Mouse (Mus musculus) forebrain, embryonic 16.5 days (tissue): Measurements from ENCODE around the gene Dpp8. TPM values are rescaled to one million over a fixed set of nuclear protein-coding genes. Genes with fewer than 3 reads are reported as not detected.

Experiments
- ATAC-seq: fragments of 200-750 bp; cut with Nextera tagmentation; 2 replicates; pipeline ENCODE4 v1.8.0; 2017; ENCODE audit warnings: mild to moderate bottlenecking, moderate library complexity
- H3K27ac ChIP-seq: fragments of 300-500 bp; sonication (generic); 2 replicates; pipeline ENCODE4 v1.5.1; 2014; ENCODE audit warnings: low read length, control low read depth
- H3K27me3 ChIP-seq: fragments of 300-500 bp; sonication (generic); replicated peaks from 2 replicates; pipeline ENCODE4 v1.6.1; 2014; ENCODE audit warnings: low read length; ENCODE audit not compliant: control insufficient read depth, insufficient read depth
- H3K36me3 ChIP-seq: fragments of 300-500 bp; sonication (generic); 2 replicates; pipeline ENCODE4 v1.6.1; 2014; ENCODE audit not compliant: control insufficient read depth, insufficient read depth
- H3K4me1 ChIP-seq: fragments of 300-500 bp; sonication (generic); replicated peaks from 2 replicates; pipeline ENCODE4 v1.6.1; 2014; ENCODE audit warnings: low read length; ENCODE audit not compliant: control insufficient read depth, insufficient read depth
- H3K4me2 ChIP-seq: fragments of 300-500 bp; sonication (generic); 2 replicates; pipeline ENCODE4 v1.6.1; 2014; ENCODE audit warnings: mild to moderate bottlenecking, low read length, control low read depth
- H3K4me3 ChIP-seq: fragments of 300-500 bp; sonication (generic); replicated peaks from 2 replicates; pipeline ENCODE4 v1.5.1; 2014; ENCODE audit warnings: mild to moderate bottlenecking, low read length, control low read depth
- H3K9ac ChIP-seq: fragments of 300-500 bp; sonication (generic); replicated peaks from 2 replicates; pipeline ENCODE4 v1.6.1; 2014; ENCODE audit warnings: low read depth, low read length, control low read depth
- H3K9me3 ChIP-seq: fragments of 300-500 bp; sonication (generic); 2 replicates; pipeline ENCODE4 v1.6.1; 2016; ENCODE audit warnings: low read length; ENCODE audit not compliant: control insufficient read depth
- WGBS: fragments of 180-500 bp; shearing (Covaris S2); extraction: QIAGEN DNeasy Blood & Tissue Kit; methylation state at CpG from one replicate; pipeline ENCODE4 v1.1.7; 2014; 5-methylcytosine and 5-hydroxymethylcytosine counted together
- polyA plus RNA-seq: library from polyadenylated mRNA; unstranded; fragments of >200 nt; fragmentation: Nextera tagmentation; extraction: Ambion mirVana; gene quantifications from 2 replicates; pipeline ENCODE4 v1.2.1, GENCODE M21; 2015

Gene Dpp8
- polyA plus RNA-seq, 1 experiment from 2014 or later = 46.4 TPM

- peak; percentile 9; the same call in 1 of the 2 replicates for ATAC-seq
- 2% methylated on average over 65 of the region's 76 CpGs for WGBS
- H3K4me2 ChIP-seq = peak within 1 kb of the TSS; percentile 96
- H3K4me3 ChIP-seq = peak within 1 kb of the TSS; percentile 86
- H3K36me3 ChIP-seq = no peaks in the 10 kb centered on the region
- H3K9ac ChIP-seq = peak within 1 kb of the TSS; percentile 88
- H3K27me3 ChIP-seq = no peaks in the 10 kb centered on the region
- H3K27ac ChIP-seq = peak within 1 kb of the TSS; percentile 83
- peaks cover 22% of the 10 kb centered on the region for H3K4me1 ChIP-seq
- H3K9me3 ChIP-seq = peaks cover 4% of the 10 kb centered on the region; the same call in 1 of the 2 replicates
Observed at GRCm38 (mm10) chr9:65100991-65101685, 68.9 kb downstream of the Dpp8 start, which contains the start of gene Igdcc4. Gene Igdcc4 (plus strand): TSS chr9:65101486.

GRCm38 (mm10) chr9:65101686-65102376 is 69.6 kb downstream of the Dpp8 start:
- ATAC-seq = peak; percentile 57
- Histone ChIP-seq H3K9me3 (peaks cover 4% of the 10 kb centered on the region; the same call in 1 of the 2 replicates), H3K36me3 (no peaks in the 10 kb centered on the region), H3K27me3 (no peaks in the 10 kb centered on the region), H3K9ac (peak overlapping the region; percentile 88), H3K4me3 (peak overlapping the region; percentile 86), H3K4me1 (peaks cover 22% of the 10 kb centered on the region), H3K27ac (peak overlapping the region; percentile 83), H3K4me2 (peak overlapping the region; percentile 96)
- WGBS = under 1% methylated on average over 39 of the region's 39 CpGs

GRCm38 (mm10) chr9:65102377-65103172 is 70.4 kb downstream of the Dpp8 start:
- Histone ChIP-seq H3K4me1 (peaks cover 22% of the 10 kb centered on the region), H3K4me3 (peak overlapping the region; percentile 86), H3K4me2 (peak overlapping the region; percentile 96), H3K27me3 (no peaks in the 10 kb centered on the region), H3K9ac (peak overlapping the region; percentile 88), H3K27ac (peak overlapping the region; percentile 83), H3K9me3 (peaks cover 4% of the 10 kb centered on the region; the same call in 1 of the 2 replicates), H3K36me3 (no peaks in the 10 kb centered on the region)
- whole genome bisulfite sequencing = 3% methylated on average over 35 of the region's 36 CpGs
- ATAC-seq = peak; percentile 65

GRCm38 (mm10) chr9:65103173-65103752 is 71.0 kb downstream of the Dpp8 start:
- peak overlapping the region; percentile 83 for H3K27ac ChIP-seq
- 18% methylated on average over 8 of the region's 8 CpGs for WGBS

GRCm38 (mm10) chr9:65106821-65107220 is 74.6 kb downstream of the Dpp8 start:
- Histone ChIP-seq H3K4me2 (no peak overlapping the region), H3K9me3 (no peaks in the 10 kb centered on the region), H3K4me1 (peaks cover 38% of the 10 kb centered on the region), H3K36me3 (no peaks in the 10 kb centered on the region), H3K27ac (no peak overlapping the region), H3K4me3 (no peak overlapping the region), H3K9ac (no peak overlapping the region), H3K27me3 (no peaks in the 10 kb centered on the region)
- no peak for ATAC-seq
- 94% methylated on average over 4 of the region's 4 CpGs for WGBS

More at GRCm38 (mm10) chr9:65103173-65103752, 71.0 kb downstream of the Dpp8 start:
- H3K4me3 ChIP-seq = peak overlapping the region; percentile 86
- H3K27me3 ChIP-seq = no peaks in the 10 kb centered on the region
- peaks cover 22% of the 10 kb centered on the region for H3K4me1 ChIP-seq
- no peaks in the 10 kb centered on the region for H3K36me3 ChIP-seq
- H3K9me3 ChIP-seq = peaks cover 4% of the 10 kb centered on the region; the same call in 1 of the 2 replicates
- H3K9ac ChIP-seq = peak overlapping the region; percentile 88
- peak overlapping the region; percentile 96 for H3K4me2 ChIP-seq
- peak; percentile 24 for ATAC-seq

GRCm38 (mm10) chr9:65107893-65108292 is 75.7 kb downstream of the Dpp8 start:
- Histone ChIP-seq H3K27me3 (no peaks in the 10 kb centered on the region), H3K36me3 (no peaks in the 10 kb centered on the region), H3K4me3 (no peak overlapping the region), H3K4me2 (no peak overlapping the region), H3K27ac (no peak overlapping the region), H3K9me3 (no peaks in the 10 kb centered on the region), H3K4me1 (peaks cover 31% of the 10 kb centered on the region), H3K9ac (no peak overlapping the region)
- ATAC-seq = no peak
- WGBS = 90% methylated on average over 1 of the region's 1 CpGs

- peak overlapping the region; percentile 16 for H3K4me3 ChIP-seq
- 6% methylated on average over 24 of the region's 24 CpGs for WGBS
- H3K4me2 ChIP-seq = peak overlapping the region; percentile 45
- H3K27ac ChIP-seq = peak overlapping the region; percentile 82
- H3K9ac ChIP-seq = peak overlapping the region; percentile 1; the same call in 1 of the 2 replicates
- no peaks in the 10 kb centered on the region for H3K9me3 ChIP-seq
- H3K27me3 ChIP-seq = no peaks in the 10 kb centered on the region
- peaks cover 19% of the 10 kb centered on the region for H3K4me1 ChIP-seq
- peak; percentile 96 for ATAC-seq
- 0 out of 2 replicates have a peak, but pooled peaks cover 1% of the 10 kb centered on the region for H3K36me3 ChIP-seq
Observed at GRCm38 (mm10) chr9:65109132-65110072, 77.2 kb downstream of the Dpp8 start.

- 94% methylated on average over 5 of the region's 5 CpGs for WGBS
- H3K4me3 ChIP-seq = no peak overlapping the region
- H3K27me3 ChIP-seq = no peaks in the 10 kb centered on the region
- no peak overlapping the region for H3K4me2 ChIP-seq
- H3K9ac ChIP-seq = no peak overlapping the region
- H3K9me3 ChIP-seq = no peaks in the 10 kb centered on the region
- no peak for ATAC-seq
- 0 out of 2 replicates have a peak, but pooled peaks cover 3% of the 10 kb centered on the region for H3K36me3 ChIP-seq
- no peak overlapping the region for H3K27ac ChIP-seq
- peaks cover 19% of the 10 kb centered on the region for H3K4me1 ChIP-seq
Observed at GRCm38 (mm10) chr9:65111698-65112097, 79.5 kb downstream of the Dpp8 start.
